Mouse (Mus musculus) heart, postnatal 36 days (tissue): Measurements from ENCODE around the gene Acbd4. TPM values are rescaled to one million over a fixed set of nuclear protein-coding genes. Genes with fewer than 3 reads are reported as not detected.

Experiments used
- DNase-seq, 2 experiments: peaks; one replicate each; pipeline ENCODE4 v3.0.0; 2021 to 2022
- intact Hi-C: fragments of 180-260 bp; cut with DNase I; formaldehyde crosslinking; loops from one replicate; pipeline ENCODE4 v1.15.1; 2025
- total RNA-seq, 2 experiments: library from RNA; stranded (reverse); gene quantifications; 2 replicates each; pipeline ENCODE4 v1.2.3; 2021

Acbd4 gene
- total RNA-seq, 2 experiments from 2014 or later = 37.4 to 41.4 TPM

- intact Hi-C loops = no loop called here
- no peak for DNase-seq
Measured at GRCm38 (mm10) chr11:103080323-103081091, 21.0 kb upstream of the Acbd4 start.

DNA sequence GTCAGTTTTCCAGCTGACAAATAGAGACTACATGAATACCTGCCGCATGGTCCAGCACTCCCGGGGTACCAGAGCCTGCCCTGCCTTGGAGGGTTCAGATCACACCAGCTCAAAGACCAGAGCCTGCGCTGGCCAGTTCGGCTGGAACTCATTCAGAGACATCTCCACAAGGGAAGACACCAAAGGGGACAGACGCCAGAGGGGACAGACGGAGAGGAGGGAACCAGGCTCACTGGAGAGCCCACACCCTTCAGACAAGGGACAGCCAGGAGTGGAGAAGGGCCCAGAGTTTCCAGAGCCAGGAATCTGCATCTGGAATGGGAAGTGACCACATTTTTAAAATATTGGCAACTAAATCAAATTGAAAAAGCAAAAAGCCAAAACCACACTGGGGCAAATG, 19.9 kb upstream of the Acbd4 start:
- DNase-seq = no peak
- intact Hi-C loops = no loop called here

DNA sequence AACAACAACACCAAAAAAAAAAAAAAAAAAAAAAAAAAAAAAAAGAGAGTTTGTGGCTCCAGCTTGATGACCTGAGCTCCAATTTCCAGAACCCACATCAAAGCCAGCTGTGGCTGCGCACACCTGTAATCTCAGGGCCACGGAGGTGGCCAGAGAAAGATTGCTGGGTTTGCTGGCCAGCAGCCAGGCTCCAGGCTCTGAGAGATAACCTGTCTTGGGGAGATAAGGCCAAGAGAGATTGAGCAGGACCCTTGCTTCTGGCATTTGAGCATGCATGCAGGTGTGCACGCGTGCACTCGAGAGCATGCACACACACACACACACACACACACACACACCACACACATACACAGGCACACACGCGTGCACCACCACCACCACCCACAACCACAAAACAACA, 8.2 kb upstream of the Acbd4 start:
- no peak for DNase-seq
- intact Hi-C loops = no loop called here

DNA sequence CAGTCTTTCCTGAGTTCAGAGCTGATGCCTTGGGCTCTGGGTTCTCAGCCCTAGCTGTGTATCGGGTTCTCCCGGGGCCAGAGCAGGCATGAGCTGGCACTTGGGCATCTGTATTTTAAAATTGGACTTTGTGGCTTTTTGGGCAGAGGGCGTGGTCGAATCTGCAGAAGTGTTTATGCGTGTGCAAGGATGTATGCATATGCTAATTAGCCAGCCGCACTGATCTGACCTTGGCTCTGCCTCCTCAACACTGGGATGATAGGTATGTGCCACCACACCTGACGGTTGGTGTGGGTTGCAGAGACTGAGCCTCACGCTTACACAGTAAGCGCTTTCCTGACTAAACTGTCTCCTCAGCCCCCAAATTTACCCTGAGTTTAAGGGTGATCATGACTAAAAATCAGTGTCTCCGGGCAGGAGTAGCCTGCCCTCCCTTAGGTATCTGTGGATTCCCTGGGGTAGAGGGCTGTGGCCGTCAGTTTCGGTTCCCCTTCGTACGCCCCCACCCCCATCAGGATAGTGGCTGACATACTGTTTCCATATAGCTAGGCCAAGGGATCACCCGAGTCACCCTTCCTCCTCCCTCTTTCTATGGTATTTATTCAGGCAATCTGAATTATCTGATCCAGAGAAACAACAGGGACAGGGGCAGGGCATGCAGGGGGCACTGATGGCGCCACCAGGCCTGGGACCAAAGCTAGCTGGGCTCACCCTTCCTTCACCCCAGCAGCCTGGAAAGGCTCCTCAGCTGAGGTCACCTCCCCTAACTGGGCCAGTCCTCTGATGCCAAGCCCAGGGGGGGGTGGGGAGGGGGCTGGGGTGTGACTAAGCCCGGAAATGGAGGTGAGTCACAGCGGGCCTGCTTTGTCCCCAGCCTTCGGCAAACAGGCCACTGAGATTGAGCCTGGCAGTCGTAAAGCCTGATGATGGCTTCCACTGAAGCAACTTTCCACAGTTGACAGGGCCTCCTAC, 7.3 kb upstream of the Acbd4 start:
- peak; percentile 36 to 52 for DNase-seq
- intact Hi-C loops = no loop called here

GRCm38 (mm10) chr11:103095107-103095670, 6.3 kb upstream of the Acbd4 start:
- intact Hi-C loops = no loop called here
- DNase-seq = no peak

- intact Hi-C loops = no loop called here
- no peak for DNase-seq
Measured at GRCm38 (mm10) chr11:103095801-103096200, 5.7 kb upstream of the Acbd4 start.

DNA sequence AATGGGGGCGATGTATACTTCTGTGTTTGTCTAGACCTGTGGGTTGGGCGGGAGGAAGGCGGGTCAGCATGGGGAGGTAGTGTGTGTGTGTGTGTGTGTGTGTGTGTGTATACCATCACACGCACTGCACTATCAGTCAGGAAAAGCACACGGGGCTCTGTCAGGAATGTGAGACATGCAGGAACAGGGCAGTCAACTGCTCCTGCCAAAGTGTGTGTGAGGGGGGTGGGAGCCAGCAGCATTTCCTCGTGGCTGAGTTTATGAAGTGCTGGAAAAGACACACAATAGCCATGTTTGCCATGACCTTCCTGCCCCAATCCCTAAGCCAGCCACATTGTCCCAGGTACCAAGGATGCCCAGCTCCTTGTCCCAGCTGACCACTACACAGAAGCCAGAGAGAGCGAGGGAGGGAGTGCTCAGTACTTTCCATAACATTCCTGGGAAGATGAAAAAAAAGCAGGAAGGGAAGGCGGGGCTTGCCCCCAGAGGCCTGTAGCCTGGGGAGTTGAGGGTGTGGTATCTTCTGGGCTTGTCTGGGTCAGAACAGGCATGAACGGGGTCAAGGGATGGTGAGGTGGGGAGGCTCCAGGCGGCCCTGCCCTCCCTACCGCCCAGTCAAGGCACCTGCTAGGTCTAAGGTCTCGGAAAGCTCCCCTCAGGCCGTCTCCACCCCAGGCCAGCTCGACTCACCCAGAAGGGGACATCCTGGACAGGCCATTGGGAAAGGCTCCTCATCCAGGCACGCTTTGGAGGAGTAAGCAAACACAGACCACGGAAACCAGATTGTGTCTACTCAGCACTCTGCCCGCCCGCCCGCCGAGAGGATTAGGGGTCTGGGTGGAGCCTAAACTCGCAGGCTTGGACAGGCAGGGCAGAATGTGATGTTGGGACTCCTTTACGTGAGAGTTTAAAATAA, 4.2 kb upstream of the Acbd4 start:
- intact Hi-C loops = no loop called here
- no peak for DNase-seq

GRCm38 (mm10) chr11:103098531-103099190, 2.8 kb upstream of the Acbd4 start:
- no peak for DNase-seq

GRCm38 (mm10) chr11:103099352-103099940, 2.0 kb upstream of the Acbd4 start:
- no peak for DNase-seq
- intact Hi-C loops = no loop called here

More at GRCm38 (mm10) chr11:103098531-103099190, 2.8 kb upstream of the Acbd4 start:
- intact Hi-C loops = no loop called here

- intact Hi-C loops = no loop called here
- DNase-seq = no peak
Measured at GRCm38 (mm10) chr11:103100361-103100760, 1.1 kb upstream of the Acbd4 start.

GRCm38 (mm10) chr11:103101866-103102501, 502 bp downstream of the Acbd4 start:
- peak; percentile 83 to 85 for DNase-seq
- intact Hi-C loops = loop anchor here (1.0 kb wide), 2 partner anchors 30 to 56 kb away; partner anchors contain the start of gene Hexim2

- intact Hi-C loops = loop anchor here (1.0 kb wide), 2 partner anchors 29 to 55 kb away; partner anchors contain the start of gene Hexim2
Measured at GRCm38 (mm10) chr11:103102725-103103349, 1.4 kb downstream of the Acbd4 start.

GRCm38 (mm10) chr11:103103621-103104020, 2.1 kb downstream of the Acbd4 start:
- no peak for DNase-seq

More at GRCm38 (mm10) chr11:103102725-103103349, 1.4 kb downstream of the Acbd4 start:
- DNase-seq = peak; percentile 99 to 100

GRCm38 (mm10) chr11:103104469-103104868, 3.0 kb downstream of the Acbd4 start:
- no peak for DNase-seq
- intact Hi-C loops = no loop called here

More at GRCm38 (mm10) chr11:103103621-103104020, 2.1 kb downstream of the Acbd4 start:
- intact Hi-C loops = no loop called here

- no peak for DNase-seq
- intact Hi-C loops = no loop called here
Measured at GRCm38 (mm10) chr11:103105180-103105725, 3.8 kb downstream of the Acbd4 start.

GRCm38 (mm10) chr11:103105810-103106209, 4.3 kb downstream of the Acbd4 start:
- DNase-seq = no peak
- intact Hi-C loops = no loop called here

DNA sequence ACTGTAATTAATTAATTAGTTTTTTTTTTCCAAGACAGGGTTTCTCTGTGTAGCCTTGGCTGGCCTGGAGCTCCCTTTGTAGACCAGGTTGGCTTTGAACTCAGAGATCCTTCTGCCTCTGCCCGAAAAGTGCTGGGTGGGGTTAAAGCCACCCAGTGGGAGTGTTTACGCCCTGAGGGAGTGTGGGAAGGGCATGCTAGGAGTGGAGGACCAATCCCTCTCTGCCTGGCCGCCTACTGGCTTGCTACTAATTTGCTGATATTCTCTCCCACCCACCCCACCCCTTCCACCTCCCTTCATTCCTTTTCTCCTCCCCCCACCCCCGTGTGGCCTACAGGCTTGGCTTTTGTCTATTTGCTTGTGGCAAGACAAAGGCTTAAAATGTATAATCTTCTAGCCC, 4.9 kb downstream of the Acbd4 start:
- intact Hi-C loops = no loop called here
- no peak for DNase-seq

DNA sequence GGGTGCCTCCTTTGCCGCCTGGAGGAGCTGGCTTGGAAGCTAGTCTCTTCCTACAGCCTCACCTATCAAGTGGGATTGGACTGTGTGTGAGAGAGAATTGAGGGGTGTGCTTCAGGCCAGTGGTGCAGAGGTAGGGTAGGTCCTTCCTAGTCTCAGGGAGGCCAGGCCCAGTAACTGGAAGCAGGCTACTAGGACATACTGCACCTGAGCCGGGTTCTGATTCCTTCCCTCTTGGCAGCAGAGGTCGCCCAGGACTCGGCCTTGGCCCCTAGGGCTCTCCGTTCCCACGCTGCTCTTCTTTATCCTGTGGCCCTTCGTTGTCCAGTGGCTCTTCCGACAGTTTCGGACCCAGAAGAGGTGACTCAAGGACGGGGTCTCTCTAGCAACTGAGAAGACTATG, 9.8 kb downstream of the Acbd4 start:
- DNase-seq = no peak
- intact Hi-C loops = no loop called here
